Mouse (Mus musculus): ENCODE results near the gene Rab2b. TPM values are rescaled to one million over a fixed set of nuclear protein-coding genes. Genes with fewer than 3 reads are reported as not detected.

Gene Rab2b
- total RNA-seq, 2 experiments from 2014 or later = 2.3 TPM

DNA sequence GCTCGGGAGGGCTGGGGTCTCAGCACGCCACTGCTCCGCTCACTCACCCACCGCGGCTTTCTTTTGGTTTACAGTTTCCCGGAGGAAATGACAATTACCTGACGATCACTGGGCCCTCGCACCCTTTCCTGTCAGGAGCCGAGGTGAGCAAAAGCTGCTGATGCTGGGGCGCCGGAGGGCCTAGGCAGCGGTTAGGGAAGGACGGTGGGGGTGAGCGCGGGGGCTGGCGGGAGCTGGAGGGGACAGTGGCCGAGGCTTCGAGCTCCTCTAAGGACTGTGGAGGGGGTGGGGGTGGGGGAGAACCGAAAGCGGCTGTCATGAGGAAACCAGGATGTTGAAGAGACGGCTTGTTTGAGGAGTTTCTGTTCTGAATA, 389 bp upstream of the Rab2b start:
- DNase-seq (ENCODE audit: low spot score) = no peak

GRCm38 (mm10) chr14:52277210-52277609, 2.1 kb downstream of the Rab2b start:
- DNase-seq (ENCODE audit: low spot score) = no peak

- DNase-seq (ENCODE audit: low spot score) = no peak
Measured at GRCm38 (mm10) chr14:52272781-52273180, 6.6 kb downstream of the Rab2b start.

DNA sequence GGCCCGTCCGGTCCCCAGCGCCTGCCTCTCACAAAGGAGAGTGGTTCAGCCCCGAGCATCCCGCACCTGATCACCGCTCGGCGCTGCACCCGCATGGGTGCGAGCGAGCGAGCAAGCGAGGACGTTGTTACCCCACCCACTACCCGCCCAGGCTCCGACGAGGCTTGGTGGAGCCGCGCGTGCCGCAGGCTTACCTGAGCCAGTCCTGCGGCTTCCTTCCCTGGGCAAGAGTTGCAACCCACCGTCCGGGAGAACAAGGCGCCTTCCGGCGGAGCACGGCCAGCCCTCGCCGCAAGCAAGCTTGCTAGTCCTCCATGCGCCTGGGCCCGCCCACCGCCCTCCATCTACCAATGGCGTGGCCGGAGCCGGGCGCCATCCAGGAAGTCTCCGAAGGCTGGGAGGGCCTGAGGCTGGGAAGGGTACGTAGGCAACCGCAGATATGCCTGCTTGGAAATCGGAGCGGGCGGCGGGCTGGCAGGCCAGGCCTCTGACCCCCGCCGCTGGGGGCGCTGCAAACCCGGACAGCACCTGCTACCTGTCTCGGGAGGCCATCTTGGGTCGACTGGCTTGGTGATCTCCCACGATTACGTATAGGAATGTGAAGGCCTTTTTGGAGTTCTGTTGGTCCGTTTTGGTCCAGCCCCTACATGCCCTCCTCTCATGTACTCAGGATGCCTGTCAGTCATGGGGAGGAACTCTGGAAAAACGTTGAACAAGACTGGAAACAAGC, 21.7 kb downstream of the Rab2b start, which contains the start of gene Chd8:
Chd8 (minus strand) TSS at position 297 of the 730 bp plus-strand sequence.
- DNase-seq (ENCODE audit: low spot score) = peak; percentile 98

DNA sequence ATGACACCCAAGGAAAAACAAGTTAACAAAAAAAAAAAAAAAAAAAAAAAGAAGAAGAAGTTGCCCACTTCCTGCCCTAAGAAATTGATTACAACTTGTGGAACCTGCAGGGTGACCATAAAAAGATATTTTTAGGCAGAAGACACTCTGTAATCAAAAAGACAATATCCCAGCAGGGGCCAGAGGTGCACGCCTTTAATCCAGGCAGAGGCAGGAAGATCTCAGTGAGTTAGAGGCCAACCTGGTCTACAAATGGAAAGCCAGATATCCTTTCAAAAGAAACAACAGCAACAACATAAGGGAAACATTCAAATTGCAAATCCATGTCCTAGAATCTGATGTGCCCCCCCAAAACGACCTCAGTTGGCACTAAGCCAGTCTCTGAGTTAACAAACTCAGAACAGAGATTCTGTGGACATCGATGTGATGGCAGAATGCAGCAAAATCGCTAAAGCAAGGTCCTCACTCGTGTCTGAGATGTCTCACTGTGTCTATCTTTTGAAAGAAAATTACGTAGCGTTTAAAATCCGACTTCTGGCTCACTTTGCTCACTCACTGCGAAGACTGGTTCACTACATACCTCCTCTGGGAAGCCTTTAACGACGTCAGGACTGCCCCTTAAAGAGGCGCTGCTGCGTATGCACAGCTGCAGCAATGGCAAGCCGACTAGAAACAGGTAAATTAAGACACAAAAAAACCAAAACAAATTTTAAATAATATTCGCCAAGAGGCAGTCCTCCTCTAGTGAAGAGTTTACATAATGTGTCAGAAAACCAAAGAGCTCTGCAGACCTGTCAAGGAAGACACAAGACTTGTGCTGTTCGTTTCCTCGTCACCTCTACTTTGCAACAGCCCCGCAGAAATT, 22.8 kb downstream of the Rab2b start:
- no peak for DNase-seq (ENCODE audit: low spot score)

- DNase-seq (ENCODE audit: low spot score) = no peak
Measured at GRCm38 (mm10) chr14:52246129-52246528, 33.2 kb downstream of the Rab2b start.

DNA sequence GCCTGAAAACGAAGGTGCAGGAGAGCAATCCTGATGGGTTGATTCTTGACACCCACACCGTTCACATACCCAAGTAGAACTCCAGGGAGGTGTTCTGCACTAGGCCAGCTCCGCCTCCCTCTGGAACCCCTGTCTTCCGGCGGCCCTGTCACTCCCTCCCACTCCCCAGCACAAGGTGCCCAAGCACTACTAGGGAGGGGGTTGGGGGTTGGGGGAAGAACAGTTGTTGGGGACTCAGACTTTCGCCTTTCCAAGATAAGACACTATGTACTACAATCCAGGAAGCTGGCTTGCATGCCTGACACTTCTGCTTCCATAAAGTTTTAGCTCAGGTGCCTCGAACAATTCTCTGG, 34.7 kb downstream of the Rab2b start:
- no peak for DNase-seq (ENCODE audit: low spot score)

DNA sequence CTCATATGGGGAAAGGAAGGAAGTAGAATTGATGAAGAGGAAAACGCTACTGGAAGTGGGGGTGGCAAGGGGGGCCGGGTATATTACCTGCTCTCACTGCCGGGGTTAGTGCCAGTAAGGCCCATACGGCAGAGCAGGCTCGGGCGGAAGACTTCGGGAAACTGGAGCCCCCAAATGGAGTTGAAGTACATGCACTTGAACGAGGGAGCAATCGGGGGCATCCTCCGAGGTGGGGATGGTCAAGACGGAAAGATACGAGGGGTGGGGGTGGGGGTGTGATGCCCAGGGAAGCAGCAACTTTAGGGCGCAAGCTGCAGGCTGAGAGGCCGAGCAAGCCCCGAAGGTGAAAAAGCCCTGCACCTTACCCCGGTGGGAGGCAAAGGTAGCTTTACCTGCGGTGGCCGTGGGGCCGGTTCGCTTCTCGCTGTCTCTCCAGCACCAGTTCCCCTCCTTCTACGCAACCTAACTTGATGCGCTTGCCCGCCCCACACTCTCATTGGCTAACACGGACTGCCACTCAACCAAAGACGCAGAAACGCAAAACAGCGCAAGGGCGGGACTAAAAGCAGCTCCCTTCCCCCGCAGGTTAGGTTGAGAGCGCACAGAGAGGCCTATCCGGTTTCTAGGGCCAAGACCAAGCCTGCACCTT, 35.2 kb downstream of the Rab2b start:
- peak; percentile 100 for DNase-seq (ENCODE audit: low spot score)

- no peak for DNase-seq (ENCODE audit: low spot score)
Measured at GRCm38 (mm10) chr14:52236216-52236615, 43.1 kb downstream of the Rab2b start.

DNA sequence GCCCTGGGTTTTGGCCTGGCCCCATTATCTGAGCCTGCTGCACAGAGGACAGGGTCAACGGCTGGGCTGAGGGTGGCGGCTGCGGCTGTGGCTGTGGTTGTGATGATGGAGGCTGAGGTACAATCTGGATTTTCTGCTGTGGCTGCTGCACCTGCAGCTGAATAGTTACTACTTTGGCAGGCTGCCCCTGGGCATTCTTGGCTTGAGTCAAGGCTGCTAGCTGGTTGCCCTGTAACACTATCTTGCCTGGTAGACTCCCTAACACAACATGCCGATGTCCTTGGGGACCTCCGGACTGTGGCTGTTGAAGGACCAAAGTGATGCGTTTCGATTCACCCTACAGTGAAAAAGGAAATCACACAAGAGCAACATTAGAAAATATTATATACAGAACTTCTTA, 44.2 kb downstream of the Rab2b start:
- DNase-seq (ENCODE audit: low spot score) = peak; percentile 51

DNA sequence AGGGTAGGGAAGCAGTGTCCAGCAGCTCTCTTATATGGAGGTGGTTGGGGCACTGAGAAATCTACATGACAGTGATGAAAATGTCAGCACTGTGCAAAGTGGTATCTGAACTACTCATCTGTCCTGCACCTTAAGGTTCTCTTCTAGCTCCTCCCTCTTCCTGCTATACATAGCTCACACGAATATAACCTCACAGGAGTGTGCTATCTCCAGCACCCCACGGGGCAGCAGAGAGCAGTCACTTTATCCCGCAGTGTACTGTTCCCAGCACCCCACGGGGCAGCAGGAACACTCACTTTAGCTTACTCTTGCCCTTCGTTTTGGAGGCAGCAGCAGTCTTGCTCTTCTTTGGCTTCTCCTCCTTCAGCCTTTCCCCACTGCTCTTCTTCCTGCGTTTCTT, 47.1 kb downstream of the Rab2b start:
- DNase-seq (ENCODE audit: low spot score) = no peak

GRCm38 (mm10) chr14:52225972-52226371, 53.4 kb downstream of the Rab2b start:
- no peak for DNase-seq (ENCODE audit: low spot score)

- no peak for DNase-seq (ENCODE audit: low spot score)
Measured at GRCm38 (mm10) chr14:52217261-52217660, 62.1 kb downstream of the Rab2b start.

Other genes starting within 250 kb of the Rab2b start
- gene Olfr221, start 237.1 kb downstream of the Rab2b start, total RNA-seq (2021) = not detected
- 10 to 100 TPM; 71.5 to 86.7 TPM for gene Hnrnpc, start 175.5 kb downstream of the Rab2b start, total RNA-seq (2021)
- under 1 TPM in 1 of 2 experiments, not detected in 1; 0.09 TPM for gene Rpgrip1, start 168.8 kb downstream of the Rab2b start, total RNA-seq (2021)
- gene Supt16, start 82.1 kb downstream of the Rab2b start, total RNA-seq (2021) = 10 to 100 TPM; 13.0 to 14.2 TPM
- 10 to 100 TPM; 26.9 to 29.6 TPM for gene Chd8, start 21.8 kb downstream of the Rab2b start, total RNA-seq (2021)
- 10 to 100 TPM; 48.6 to 51.3 TPM for gene Tox4, start 399 bp downstream of the Rab2b start, total RNA-seq (2021)
- gene Mettl3, start 25.6 kb upstream of the Rab2b start, total RNA-seq (2021) = 10 to 100 TPM; 16.6 to 17.1 TPM
- under 1 TPM; 0.39 to 0.57 TPM for gene Sall2, start 49.2 kb upstream of the Rab2b start, total RNA-seq (2021)
- gene Olfr1513, start 76.9 kb upstream of the Rab2b start, total RNA-seq (2021) = not detected
- gene Olfr1512, start 99.6 kb upstream of the Rab2b start, total RNA-seq (2021) = not detected
- gene Olfr1511, start 117.8 kb upstream of the Rab2b start, total RNA-seq (2021) = not detected
- gene Olfr1510, start 134.8 kb upstream of the Rab2b start, total RNA-seq (2021) = not detected
- not detected for gene Olfr1509, start 163.4 kb upstream of the Rab2b start, total RNA-seq (2021)
- not detected for gene Olfr1508, start 187.9 kb upstream of the Rab2b start, total RNA-seq (2021)
- not detected for gene Olfr1507, start 216.2 kb upstream of the Rab2b start, total RNA-seq (2021)

Measured in gastrocnemius, adult 18-20 months (tissue).